Mouse (Mus musculus) urinary bladder, adult 2 months (tissue): ENCODE data around the gene Gjd3. TPM values are rescaled to one million over a fixed set of nuclear protein-coding genes. Genes with fewer than 3 reads are reported as not detected.
A peak's percentile ranks its signal among the peaks of the same experiment; 100 is the strongest.

ENCODE experiments used
- DNase-seq: peaks from one replicate; pipeline ENCODE4 v3.0.0; 2022; ENCODE audit warnings: low spot score
- polyA plus RNA-seq: library from polyadenylated mRNA; depleted of rRNA; stranded (reverse); fragments of >200 nt; gene quantifications from 2 replicates; pipeline ENCODE4 v1.2.3, GENCODE M21; 2012; rRNA removed

Gjd3 gene
- polyA plus RNA-seq, 1 experiment: 0.55 TPM

DNA sequence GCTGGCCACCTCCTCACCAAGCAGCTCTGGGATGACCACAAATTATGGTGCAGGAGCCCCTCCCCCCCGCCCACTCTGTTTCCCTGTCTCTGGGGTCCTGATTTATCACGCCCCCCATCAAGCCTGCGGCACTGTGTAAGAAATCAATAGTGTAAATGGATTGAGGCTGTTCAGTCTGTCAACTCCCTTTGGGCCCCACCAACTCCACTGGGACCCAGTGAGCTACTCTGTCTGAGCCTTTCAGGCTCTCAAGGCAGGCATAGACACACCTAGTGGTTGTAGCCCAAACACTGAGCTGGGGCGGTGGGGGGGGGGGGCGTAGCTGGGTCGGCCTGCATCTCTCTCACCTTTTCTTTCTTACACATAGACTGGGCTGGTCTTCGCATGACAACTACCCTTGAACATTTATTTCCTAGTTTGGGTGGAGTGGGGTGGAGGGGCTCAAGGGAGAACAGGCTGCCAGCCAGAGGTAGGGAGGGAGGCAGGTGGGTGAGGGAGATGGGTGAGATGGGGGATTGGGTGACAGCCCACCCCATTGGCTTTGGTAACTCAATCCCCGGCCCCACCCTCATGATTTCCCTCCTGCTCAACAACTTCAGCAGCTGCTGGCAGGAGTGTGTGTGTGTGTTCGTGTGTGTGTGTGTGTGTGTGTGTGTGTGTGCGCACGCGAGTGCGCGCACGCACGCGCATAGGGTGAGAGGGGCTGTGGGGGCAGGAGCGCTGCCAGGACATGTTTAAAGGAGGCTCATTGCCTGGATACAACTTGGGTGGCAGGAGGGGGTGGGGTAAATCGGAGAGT lies 50.3 kb downstream of the Gjd3 start:
- DNase-seq: peak; percentile 16

Other genes with a start within 250 kb of the Gjd3 start
- 62.2 and 88.1 TPM in 2 replicates for gene Thra, start 242.4 kb downstream of the Gjd3 start, polyA plus RNA-seq
- 119 and 219 TPM in 2 replicates for gene Nr1d1, start 207.7 kb downstream of the Gjd3 start, polyA plus RNA-seq
- 57.0 and 58.7 TPM in 2 replicates for gene Msl1, start 187.5 kb downstream of the Gjd3 start, polyA plus RNA-seq
- gene Casc3, start 178.1 kb downstream of the Gjd3 start, polyA plus RNA-seq: 24.7 and 29.5 TPM in 2 replicates
- 56.6 and 66.4 TPM in 2 replicates for gene Rapgefl1, start 146.2 kb downstream of the Gjd3 start, polyA plus RNA-seq
- 19.2 and 26.0 TPM in 2 replicates for gene Wipf2, start 119.4 kb downstream of the Gjd3 start, polyA plus RNA-seq
- 2.7 and 3.8 TPM in 2 replicates for gene Cdc6, start 75.2 kb downstream of the Gjd3 start, polyA plus RNA-seq
- gene Rara, start 55.2 kb downstream of the Gjd3 start, polyA plus RNA-seq: 8.5 and 13.7 TPM in 2 replicates
- gene Top2a, start 41.2 kb upstream of the Gjd3 start, polyA plus RNA-seq: 4.7 and 6.0 TPM in 2 replicates
- gene Igfbp4, start 58.2 kb upstream of the Gjd3 start, polyA plus RNA-seq: 248 and 341 TPM in 2 replicates
- gene Tns4, start 106.3 kb upstream of the Gjd3 start, polyA plus RNA-seq: 26.0 and 28.6 TPM in 2 replicates
- 1.0 and 1.3 TPM in 2 replicates for gene Ccr7, start 172.1 kb upstream of the Gjd3 start, polyA plus RNA-seq
- gene Smarce1, start 248.0 kb upstream of the Gjd3 start, polyA plus RNA-seq: 60.3 and 81.1 TPM in 2 replicates